Mouse (Mus musculus) hindbrain, embryonic 12.5 days (tissue): ENCODE results near the gene Bcan. TPM values are rescaled to one million over a fixed set of nuclear protein-coding genes. Genes with fewer than 3 reads are reported as not detected.

Experiments
- ATAC-seq: fragments of 200-750 bp; cut with Nextera tagmentation; 2 replicates; pipeline ENCODE4 v1.8.0; 2017; ENCODE audit warnings: moderate TSS enrichment; ENCODE audit not compliant: low FRiP score
- H3K27ac ChIP-seq: fragments of 300-500 bp; sonication (generic); 2 replicates; pipeline ENCODE4 v1.5.1; 2016; ENCODE audit warnings: mild to moderate bottlenecking
- H3K27me3 ChIP-seq: fragments of 300-500 bp; sonication (generic); 2 replicates; pipeline ENCODE4 v1.6.1; 2016; ENCODE audit warnings: mild to moderate bottlenecking
- H3K36me3 ChIP-seq: fragments of 300-500 bp; sonication (generic); 2 replicates; pipeline ENCODE4 v1.6.1; 2016; ENCODE audit warnings: mild to moderate bottlenecking
- H3K4me1 ChIP-seq: fragments of 300-500 bp; sonication (generic); 2 replicates; pipeline ENCODE4 v1.6.1; 2016
- H3K4me2 ChIP-seq: fragments of 300-500 bp; sonication (generic); replicated peaks from 2 replicates; pipeline ENCODE4 v1.6.1; 2016; ENCODE audit warnings: mild to moderate bottlenecking
- H3K4me3 ChIP-seq: fragments of 300-500 bp; sonication (generic); 2 replicates; pipeline ENCODE4 v1.5.1; 2016; ENCODE audit warnings: mild to moderate bottlenecking
- H3K9ac ChIP-seq: fragments of 300-500 bp; sonication (generic); 2 replicates; pipeline ENCODE4 v1.6.1; 2016; ENCODE audit warnings: mild to moderate bottlenecking, moderate library complexity
- H3K9me3 ChIP-seq: fragments of 300-500 bp; sonication (generic); replicated peaks from 2 replicates; pipeline ENCODE4 v1.6.1; 2016; ENCODE audit warnings: mild to moderate bottlenecking
- WGBS: fragments of 180-500 bp; shearing (Covaris S2); methylation state at CpG from one replicate; pipeline ENCODE4 v1.1.7; 2016; 5-methylcytosine and 5-hydroxymethylcytosine counted together
- polyA plus RNA-seq: library from polyadenylated mRNA; unstranded; fragments of >200 nt; fragmentation: Nextera tagmentation; extraction: Ambion mirVana; gene quantifications from 2 replicates; pipeline ENCODE4 v1.2.1, GENCODE M21; 2016

Gene Bcan
- 1.7 and 1.9 TPM in 2 replicates for polyA plus RNA-seq

DNA sequence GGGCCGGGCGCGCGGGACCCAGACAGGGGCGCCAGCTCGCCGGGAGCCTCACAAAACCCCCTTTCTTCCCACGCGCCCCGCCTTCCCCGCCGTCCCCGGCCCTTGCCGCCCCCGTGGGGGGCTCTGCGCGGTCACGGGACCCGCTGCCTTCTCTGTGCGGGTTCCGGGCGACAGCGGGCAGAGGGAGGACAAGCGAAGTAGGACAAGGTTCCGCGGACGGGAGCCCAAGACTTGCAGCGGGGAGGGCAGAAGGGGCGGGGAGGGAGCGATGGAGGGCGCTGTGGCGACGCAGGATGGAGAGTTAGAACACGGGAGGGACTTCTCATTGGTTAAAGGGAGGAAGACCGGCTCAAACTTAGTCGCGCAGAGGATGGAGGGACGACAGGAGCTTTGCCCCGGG is at the start of gene Bcan:
Gene Bcan, minus strand, starts transcription at position 50 of the 400 bp plus-strand sequence.
- peaks cover 43% of the 10 kb centered on the region for H3K4me1 ChIP-seq

GRCm38 (mm10) chr3:88049532-88049931 is 49.5 kb upstream of the Bcan start:
- Histone ChIP-seq H3K4me1 (no peaks in the 10 kb centered on the region), H3K36me3 (peaks cover 48% of the 10 kb centered on the region), H3K9me3 (no peaks in the 10 kb centered on the region), H3K4me2 (no peak overlapping the region), H3K27me3 (no peaks in the 10 kb centered on the region), H3K4me3 (no peak overlapping the region), H3K9ac (no peak overlapping the region), H3K27ac (no peak overlapping the region)
- ATAC-seq = no peak
- WGBS = 87% methylated on average over 3 of the region's 3 CpGs

More for the DNA sequence above, at the start of gene Bcan:
- peak within 1 kb of the TSS; percentile 90 for H3K4me2 ChIP-seq
- peaks cover 89% of the 10 kb centered on the region for H3K27me3 ChIP-seq
- H3K4me3 ChIP-seq = peak within 1 kb of the TSS; percentile 47
- H3K9ac ChIP-seq = peak within 1 kb of the TSS; percentile 55; the same call in 1 of the 2 replicates
- no peak for ATAC-seq
- no peaks in the 10 kb centered on the region; the same call in 1 of the 2 replicates for H3K9me3 ChIP-seq
- no peaks in the 10 kb centered on the region for H3K36me3 ChIP-seq
- H3K27ac ChIP-seq = no peak within 1 kb of the TSS
- WGBS = under 1% methylated on average over 38 of the region's 39 CpGs

GRCm38 (mm10) chr3:88042661-88043421 is 42.8 kb upstream of the Bcan start, which contains the start of gene Gpatch4:
Gene Gpatch4, plus strand, starts transcription at chr3:88043108.
- H3K4me2 ChIP-seq = peak within 1 kb of the TSS; percentile 74
- H3K36me3 ChIP-seq = no peaks in the 10 kb centered on the region
- peaks cover 31% of the 10 kb centered on the region for H3K27me3 ChIP-seq
- no peak within 1 kb of the TSS; the same call in 1 of the 2 replicates for H3K27ac ChIP-seq
- WGBS = 9% methylated on average over 36 of the region's 36 CpGs
- H3K9me3 ChIP-seq = no peaks in the 10 kb centered on the region
- H3K9ac ChIP-seq = peak within 1 kb of the TSS; percentile 62
- peak within 1 kb of the TSS; percentile 82 for H3K4me3 ChIP-seq
- peak; percentile 92 for ATAC-seq
- H3K4me1 ChIP-seq = peaks cover 8% of the 10 kb centered on the region

DNA sequence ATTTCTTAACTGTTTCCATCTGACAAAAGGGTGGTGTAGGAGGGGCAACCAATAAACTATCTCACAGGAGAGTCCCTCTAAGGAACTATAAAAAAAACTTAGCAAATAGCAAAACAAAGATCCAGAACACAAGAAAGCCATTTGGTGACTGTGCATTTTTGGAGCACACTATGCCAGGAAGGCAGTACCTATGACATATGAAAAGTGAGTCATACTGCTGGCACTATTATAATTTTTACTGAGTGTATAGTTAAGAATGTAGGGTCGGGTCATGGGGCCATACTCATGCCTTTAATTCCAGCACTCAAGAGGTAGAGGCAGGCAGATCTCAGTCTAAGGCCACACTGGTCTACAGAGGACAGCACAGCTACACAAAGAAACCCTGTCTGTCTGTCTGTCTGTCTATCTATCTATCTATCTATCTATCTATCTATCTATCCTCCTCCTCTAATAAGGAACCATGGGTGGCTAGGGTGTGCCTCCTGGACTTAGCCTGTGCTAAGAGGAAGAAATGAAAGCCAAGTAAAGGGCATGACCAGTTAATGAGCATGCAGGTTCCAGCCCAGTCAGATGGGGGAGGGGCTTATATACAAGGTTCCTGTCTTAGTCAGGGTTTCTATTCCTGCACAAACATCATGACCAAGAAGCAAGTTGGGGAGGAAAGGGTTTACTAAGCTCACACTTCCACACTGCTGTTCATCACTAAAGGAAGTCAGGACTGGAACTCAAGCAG is 35.7 kb upstream of the Bcan start:
- H3K4me1 ChIP-seq = 0 out of 2 replicates have a peak, but pooled peaks cover under 1% of the 10 kb centered on the region
- peaks cover 54% of the 10 kb centered on the region for H3K27me3 ChIP-seq
- ATAC-seq = no peak
- H3K9ac ChIP-seq = no peak overlapping the region
- no peaks in the 10 kb centered on the region for H3K36me3 ChIP-seq
- H3K4me2 ChIP-seq = no peak overlapping the region
- no peak overlapping the region for H3K27ac ChIP-seq
- H3K9me3 ChIP-seq = no peaks in the 10 kb centered on the region
- H3K4me3 ChIP-seq = no peak overlapping the region
- WGBS = 57% methylated on average over 1 of the region's 1 CpGs

DNA sequence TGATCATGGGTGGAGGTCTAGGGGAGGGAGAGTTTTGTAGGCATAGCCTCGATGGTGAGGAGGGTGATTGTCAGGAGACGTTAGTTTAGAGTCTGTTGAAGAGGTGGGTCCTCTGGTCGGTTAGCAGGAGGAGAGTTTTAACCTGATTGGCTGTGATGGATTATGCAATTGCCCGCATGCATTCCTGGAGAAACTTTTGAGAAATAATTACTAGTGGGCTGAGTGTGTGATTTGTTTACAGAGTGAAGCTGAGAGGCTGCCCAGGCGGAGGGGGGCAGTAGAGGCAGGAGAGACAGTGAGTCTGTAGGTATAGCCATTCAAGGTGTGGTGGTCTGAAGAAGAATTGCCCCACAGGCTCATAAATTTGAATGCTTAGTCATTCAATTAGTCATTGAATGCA is 33.5 kb upstream of the Bcan start:
- Histone ChIP-seq H3K4me2 (no peak overlapping the region), H3K27me3 (peaks cover 50% of the 10 kb centered on the region), H3K36me3 (no peaks in the 10 kb centered on the region), H3K9me3 (no peaks in the 10 kb centered on the region), H3K4me1 (0 out of 2 replicates have a peak, but pooled peaks cover 2% of the 10 kb centered on the region), H3K9ac (no peak overlapping the region), H3K4me3 (no peak overlapping the region), H3K27ac (no peak overlapping the region)
- WGBS = 78% methylated on average over 5 of the region's 5 CpGs
- ATAC-seq = no peak

DNA sequence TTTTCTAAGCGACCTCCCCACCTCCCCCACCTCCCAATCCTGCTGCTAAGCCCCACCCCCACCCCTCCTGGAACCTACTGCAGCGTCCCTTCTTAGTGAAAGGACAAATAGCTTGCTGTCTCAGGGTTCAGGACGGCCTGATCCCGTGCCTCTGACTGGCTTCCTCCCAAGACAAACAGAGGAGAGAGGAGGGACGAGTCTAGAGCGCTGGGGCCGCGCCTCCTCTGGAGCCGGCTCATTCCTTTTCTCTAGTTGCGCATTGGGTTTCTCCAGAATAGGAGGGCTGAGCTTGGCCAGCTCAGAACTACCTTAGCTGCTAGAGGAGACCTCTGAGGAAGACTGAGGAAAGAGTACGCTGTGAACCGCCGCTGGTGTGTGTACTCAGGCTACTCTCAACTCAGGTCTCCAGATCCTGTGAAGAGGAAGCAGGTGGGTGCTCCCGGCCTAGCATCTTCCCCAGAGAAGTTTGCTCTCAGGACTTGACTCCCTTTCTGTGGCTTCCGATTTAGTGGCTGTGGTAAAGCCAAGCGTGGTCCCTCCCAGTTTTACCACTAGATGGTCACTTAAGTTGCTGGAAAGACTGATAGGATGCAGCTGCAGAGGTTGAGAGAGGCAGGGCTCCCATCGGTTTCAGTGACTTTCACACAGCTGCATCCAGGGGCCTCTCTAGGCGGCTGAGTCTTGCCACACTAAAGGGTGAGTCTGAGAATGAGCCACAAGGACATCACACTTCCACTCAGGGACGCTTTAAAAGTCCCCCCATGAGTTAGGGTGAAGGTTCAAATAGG is 30.8 kb upstream of the Bcan start:
- ATAC-seq = no peak
- Histone ChIP-seq H3K36me3 (no peaks in the 10 kb centered on the region), H3K27ac (no peak overlapping the region), H3K4me3 (no peak overlapping the region), H3K27me3 (peaks cover 54% of the 10 kb centered on the region), H3K4me2 (no peak overlapping the region), H3K9me3 (no peaks in the 10 kb centered on the region), H3K4me1 (0 out of 2 replicates have a peak, but pooled peaks cover 2% of the 10 kb centered on the region), H3K9ac (no peak overlapping the region)
- 20% methylated on average over 19 of the region's 19 CpGs for WGBS

- Histone ChIP-seq H3K4me3 (no peak within 1 kb of the TSS), H3K4me1 (peaks cover 18% of the 10 kb centered on the region), H3K9me3 (no peaks in the 10 kb centered on the region), H3K9ac (no peak within 1 kb of the TSS), H3K36me3 (no peaks in the 10 kb centered on the region), H3K27me3 (peaks cover 77% of the 10 kb centered on the region), H3K4me2 (no peak within 1 kb of the TSS), H3K27ac (no peak within 1 kb of the TSS)
- 44% methylated on average over 5 of the region's 5 CpGs for WGBS
- no peak for ATAC-seq
These were observed 27.6 kb upstream of the Bcan start, which contains the start of gene Hapln2 for GRCm38 (mm10) chr3:88027434-88028186. Gene Hapln2, minus strand, starts transcription at chr3:88027583.

GRCm38 (mm10) chr3:88026823-88027222 is 26.8 kb upstream of the Bcan start:
- no peak for ATAC-seq
- Histone ChIP-seq H3K9me3 (no peaks in the 10 kb centered on the region), H3K27ac (no peak overlapping the region), H3K4me1 (peaks cover 22% of the 10 kb centered on the region), H3K27me3 (peaks cover 77% of the 10 kb centered on the region), H3K9ac (no peak overlapping the region), H3K36me3 (no peaks in the 10 kb centered on the region), H3K4me3 (no peak overlapping the region), H3K4me2 (no peak overlapping the region)
- WGBS = 67% methylated on average over 7 of the region's 7 CpGs

DNA sequence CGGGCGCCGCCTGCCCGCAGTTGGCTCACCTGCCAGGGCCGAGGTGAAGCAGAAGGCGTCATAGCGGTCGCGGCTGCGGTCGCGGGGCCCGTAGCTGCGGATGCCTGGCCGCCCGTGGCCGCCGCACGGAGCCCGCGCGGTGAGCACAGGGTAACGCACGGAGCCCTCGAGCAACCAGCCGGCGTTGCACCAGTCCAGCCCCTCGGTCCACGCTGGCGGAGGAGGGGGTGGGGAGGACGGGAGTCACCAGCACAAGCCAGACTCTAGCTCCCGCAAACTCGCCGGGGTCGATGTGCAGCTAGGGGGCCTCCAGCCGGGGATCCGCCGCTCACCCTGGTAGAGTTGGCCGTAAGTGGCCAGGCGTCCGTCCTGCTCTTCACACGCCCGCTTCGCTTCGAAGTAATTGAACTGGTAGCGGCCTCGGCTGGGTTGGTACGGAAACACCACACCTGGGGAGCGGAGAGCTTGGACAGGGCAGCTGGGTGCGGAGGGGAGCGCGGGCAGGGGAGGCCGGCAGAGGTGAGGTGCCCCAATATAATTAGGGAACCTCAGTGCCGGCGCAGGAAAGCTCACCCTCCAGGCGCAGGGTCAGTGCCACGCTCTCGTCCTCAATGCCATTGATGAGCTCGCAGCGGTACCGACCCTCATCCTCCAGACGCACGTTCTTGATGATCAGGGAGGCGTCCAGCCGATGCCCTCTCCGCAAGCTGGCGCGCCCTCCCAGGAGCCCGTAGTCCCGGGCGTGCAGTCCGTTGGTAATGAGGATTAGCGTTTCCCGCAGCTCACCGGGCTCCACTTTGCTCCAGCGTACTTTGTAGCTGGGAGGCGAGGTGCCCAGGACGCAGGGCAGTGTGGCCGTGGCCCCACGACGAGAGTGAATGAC is 23.4 kb upstream of the Bcan start:
- Histone ChIP-seq H3K4me1 (peaks cover 20% of the 10 kb centered on the region), H3K4me2 (peak overlapping the region; percentile 99), H3K4me3 (peak overlapping the region; percentile 53), H3K9me3 (no peaks in the 10 kb centered on the region), H3K9ac (peak overlapping the region; percentile 45), H3K27me3 (peaks cover 78% of the 10 kb centered on the region), H3K27ac (no peak overlapping the region), H3K36me3 (no peaks in the 10 kb centered on the region)
- under 1% methylated on average over 81 of the region's 81 CpGs for WGBS
- ATAC-seq = peak; percentile 62

- peak; percentile 89 for ATAC-seq
- H3K4me3 ChIP-seq = peak overlapping the region; percentile 53
- peaks cover 82% of the 10 kb centered on the region for H3K27me3 ChIP-seq
- under 1% methylated on average over 65 of the region's 66 CpGs for WGBS
- H3K4me1 ChIP-seq = peaks cover 20% of the 10 kb centered on the region
- H3K36me3 ChIP-seq = no peaks in the 10 kb centered on the region
- H3K9me3 ChIP-seq = no peaks in the 10 kb centered on the region
- H3K9ac ChIP-seq = peak overlapping the region; percentile 45
- no peak overlapping the region for H3K27ac ChIP-seq
- H3K4me2 ChIP-seq = peak overlapping the region; percentile 99
These were observed 22.5 kb upstream of the Bcan start for GRCm38 (mm10) chr3:88022322-88023191.
